Mouse (Mus musculus) embryonic facial prominence, embryonic 15.5 days (tissue): ENCODE data around the gene Creb3l1. TPM values are rescaled to one million over a fixed set of nuclear protein-coding genes. Genes with fewer than 3 reads are reported as not detected.
A peak's percentile ranks its signal among the peaks of the same experiment; 100 is the strongest.

Experiments
- ATAC-seq: fragments of 200-750 bp; cut with Nextera tagmentation; 2 replicates; pipeline ENCODE4 v1.8.0; 2017; ENCODE audit warnings: low read depth, moderate TSS enrichment; ENCODE audit not compliant: insufficient number of reproducible peaks, low FRiP score, low TSS enrichment
- H3K27ac ChIP-seq: fragments of 300-500 bp; sonication (generic); replicated peaks from 2 replicates; pipeline ENCODE4 v1.5.1; 2015; ENCODE audit warnings: mild to moderate bottlenecking, inconsistent platforms
- H3K27me3 ChIP-seq: fragments of 300-500 bp; sonication (generic); 2 replicates; pipeline ENCODE4 v1.6.1; 2015; ENCODE audit warnings: inconsistent platforms
- H3K36me3 ChIP-seq: fragments of 300-500 bp; sonication (generic); 2 replicates; pipeline ENCODE4 v1.6.1; 2015; ENCODE audit warnings: mild to moderate bottlenecking, inconsistent platforms
- H3K4me1 ChIP-seq: fragments of 300-500 bp; sonication (generic); 2 replicates; pipeline ENCODE4 v1.6.1; 2015; ENCODE audit warnings: inconsistent platforms
- H3K4me2 ChIP-seq: fragments of 300-500 bp; sonication (generic); replicated peaks from 2 replicates; pipeline ENCODE4 v1.6.1; 2015; ENCODE audit warnings: mild to moderate bottlenecking, inconsistent platforms
- H3K4me3 ChIP-seq: fragments of 300-500 bp; sonication (generic); replicated peaks from 2 replicates; pipeline ENCODE4 v1.5.1; 2015; ENCODE audit warnings: mild to moderate bottlenecking, inconsistent platforms
- H3K9ac ChIP-seq: fragments of 300-500 bp; sonication (generic); 2 replicates; pipeline ENCODE4 v1.6.1; 2015; ENCODE audit warnings: inconsistent platforms
- H3K9me3 ChIP-seq: fragments of 300-500 bp; sonication (generic); replicated peaks from 2 replicates; pipeline ENCODE4 v1.6.1; 2016; ENCODE audit warnings: inconsistent platforms
- WGBS: fragments of 180-500 bp; shearing (Covaris S2); methylation state at CpG from one replicate; pipeline ENCODE4 v1.1.7; 2015; 5-methylcytosine and 5-hydroxymethylcytosine counted together
- polyA plus RNA-seq: library from polyadenylated mRNA; unstranded; fragments of >200 nt; fragmentation: Nextera tagmentation; extraction: Ambion mirVana; gene quantifications from 2 replicates; pipeline ENCODE4 v1.2.1, GENCODE M21; 2015

The Creb3l1 gene
- polyA plus RNA-seq, 1 experiment from 2014 or later: 44.3 TPM

- ATAC-seq: no peak
- no peaks in the 10 kb centered on the region for H3K27me3 ChIP-seq
- H3K27ac ChIP-seq: peak overlapping the region; percentile 86
- peak overlapping the region; percentile 84 for H3K4me3 ChIP-seq
- H3K9ac ChIP-seq: peak overlapping the region; percentile 93
- WGBS: under 1% methylated on average over 39 of the region's 39 CpGs
- H3K9me3 ChIP-seq: no peaks in the 10 kb centered on the region
- peak overlapping the region; percentile 85 for H3K4me2 ChIP-seq
- H3K36me3 ChIP-seq: 0 out of 2 replicates have a peak, but pooled peaks cover 4% of the 10 kb centered on the region
- H3K4me1 ChIP-seq: peaks cover 49% of the 10 kb centered on the region
These were observed 61.4 kb downstream of the Creb3l1 start for GRCm38 (mm10) chr2:91962864-91963401.

- Histone ChIP-seq H3K4me1 (peaks cover 55% of the 10 kb centered on the region), H3K27ac (peak overlapping the region; percentile 35; the same call in 1 of the 2 replicates), H3K27me3 (no peaks in the 10 kb centered on the region), H3K36me3 (0 out of 2 replicates have a peak, but pooled peaks cover 4% of the 10 kb centered on the region), H3K9me3 (no peaks in the 10 kb centered on the region), H3K9ac (peak overlapping the region; percentile 93; the same call in 1 of the 2 replicates), H3K4me3 (peak overlapping the region; percentile 84), H3K4me2 (peak overlapping the region; percentile 85)
- WGBS: 44% methylated on average over 4 of the region's 4 CpGs
- no peak for ATAC-seq
These were observed 62.2 kb downstream of the Creb3l1 start for GRCm38 (mm10) chr2:91961901-91962761.

GRCm38 (mm10) chr2:91960459-91960858, 63.8 kb downstream of the Creb3l1 start:
- Histone ChIP-seq H3K36me3 (0 out of 2 replicates have a peak, but pooled peaks cover 4% of the 10 kb centered on the region), H3K9ac (no peak overlapping the region), H3K4me2 (no peak overlapping the region), H3K9me3 (no peaks in the 10 kb centered on the region), H3K27ac (no peak overlapping the region), H3K4me1 (peaks cover 63% of the 10 kb centered on the region), H3K27me3 (no peaks in the 10 kb centered on the region), H3K4me3 (no peak overlapping the region)
- ATAC-seq: no peak
- WGBS: 90% methylated on average over 5 of the region's 5 CpGs

- H3K27me3 ChIP-seq: no peaks in the 10 kb centered on the region
- H3K4me2 ChIP-seq: no peak overlapping the region
- 71% methylated on average over 11 of the region's 11 CpGs for WGBS
- no peak overlapping the region for H3K4me3 ChIP-seq
- no peaks in the 10 kb centered on the region for H3K9me3 ChIP-seq
- peaks cover 66% of the 10 kb centered on the region for H3K4me1 ChIP-seq
- ATAC-seq: no peak
- H3K27ac ChIP-seq: no peak overlapping the region
- no peak overlapping the region for H3K9ac ChIP-seq
- 0 out of 2 replicates have a peak, but pooled peaks cover 4% of the 10 kb centered on the region for H3K36me3 ChIP-seq
These were observed 64.5 kb downstream of the Creb3l1 start for GRCm38 (mm10) chr2:91959544-91960410.

- no peak for ATAC-seq
- H3K9me3 ChIP-seq: no peaks in the 10 kb centered on the region
- 0 out of 2 replicates have a peak, but pooled peaks cover 4% of the 10 kb centered on the region for H3K36me3 ChIP-seq
- H3K4me2 ChIP-seq: no peak overlapping the region
- 45% methylated on average over 10 of the region's 10 CpGs for WGBS
- H3K4me1 ChIP-seq: peaks cover 69% of the 10 kb centered on the region
- H3K4me3 ChIP-seq: no peak overlapping the region
- H3K27me3 ChIP-seq: no peaks in the 10 kb centered on the region
- H3K9ac ChIP-seq: no peak overlapping the region
- H3K27ac ChIP-seq: no peak overlapping the region
These were observed 65.4 kb downstream of the Creb3l1 start for GRCm38 (mm10) chr2:91958701-91959457.

GRCm38 (mm10) chr2:91958049-91958448, 66.3 kb downstream of the Creb3l1 start:
- Histone ChIP-seq H3K27me3 (no peaks in the 10 kb centered on the region), H3K4me3 (no peak overlapping the region), H3K9me3 (no peaks in the 10 kb centered on the region), H3K9ac (no peak overlapping the region), H3K36me3 (0 out of 2 replicates have a peak, but pooled peaks cover 4% of the 10 kb centered on the region), H3K27ac (no peak overlapping the region), H3K4me1 (peaks cover 74% of the 10 kb centered on the region), H3K4me2 (no peak overlapping the region)
- no peak for ATAC-seq
- WGBS: 72% methylated on average over 8 of the region's 8 CpGs

- H3K4me1 ChIP-seq: peaks cover 65% of the 10 kb centered on the region
- 0 out of 2 replicates have a peak overlapping the region, but pooled peaks have one; percentile 6 for H3K4me2 ChIP-seq
- no peak overlapping the region for H3K4me3 ChIP-seq
- 18% methylated on average over 4 of the region's 4 CpGs for WGBS
- no peaks in the 10 kb centered on the region for H3K9me3 ChIP-seq
- no peak overlapping the region for H3K9ac ChIP-seq
- H3K36me3 ChIP-seq: 0 out of 2 replicates have a peak, but pooled peaks cover 4% of the 10 kb centered on the region
- H3K27me3 ChIP-seq: no peaks in the 10 kb centered on the region
- peak; percentile 59 for ATAC-seq
- 0 out of 2 replicates have a peak overlapping the region, but pooled peaks have one; percentile 22 for H3K27ac ChIP-seq
These were observed 67.2 kb downstream of the Creb3l1 start for GRCm38 (mm10) chr2:91957096-91957495.

GRCm38 (mm10) chr2:91955875-91956274, 68.4 kb downstream of the Creb3l1 start:
- H3K27ac ChIP-seq: no peak overlapping the region
- no peak overlapping the region for H3K9ac ChIP-seq
- H3K4me1 ChIP-seq: peaks cover 57% of the 10 kb centered on the region
- ATAC-seq: no peak
- 0 out of 2 replicates have a peak, but pooled peaks cover 4% of the 10 kb centered on the region for H3K36me3 ChIP-seq
- no peaks in the 10 kb centered on the region for H3K9me3 ChIP-seq
- H3K4me2 ChIP-seq: no peak overlapping the region
- no peak overlapping the region for H3K4me3 ChIP-seq
- WGBS: 66% methylated on average over 6 of the region's 6 CpGs
- H3K27me3 ChIP-seq: no peaks in the 10 kb centered on the region

- ATAC-seq: no peak
- H3K4me2 ChIP-seq: no peak overlapping the region
- H3K4me1 ChIP-seq: peaks cover 63% of the 10 kb centered on the region
- H3K36me3 ChIP-seq: 0 out of 2 replicates have a peak, but pooled peaks cover 4% of the 10 kb centered on the region
- no peaks in the 10 kb centered on the region for H3K9me3 ChIP-seq
- H3K4me3 ChIP-seq: no peak overlapping the region
- no peak overlapping the region for H3K9ac ChIP-seq
- WGBS: 85% methylated on average over 4 of the region's 4 CpGs
- no peak overlapping the region for H3K27ac ChIP-seq
- no peaks in the 10 kb centered on the region for H3K27me3 ChIP-seq
These were observed 69.1 kb downstream of the Creb3l1 start for GRCm38 (mm10) chr2:91955121-91955591.

- H3K36me3 ChIP-seq: no peaks in the 10 kb centered on the region
- H3K4me2 ChIP-seq: no peak overlapping the region
- no peak for ATAC-seq
- H3K4me3 ChIP-seq: no peak overlapping the region
- H3K9ac ChIP-seq: no peak overlapping the region
- H3K27me3 ChIP-seq: no peaks in the 10 kb centered on the region
- 24% methylated on average over 5 of the region's 5 CpGs for WGBS
- 0 out of 2 replicates have a peak overlapping the region, but pooled peaks have one; percentile 39 for H3K27ac ChIP-seq
- H3K9me3 ChIP-seq: no peaks in the 10 kb centered on the region
- H3K4me1 ChIP-seq: peaks cover 63% of the 10 kb centered on the region
These were observed 70.5 kb downstream of the Creb3l1 start for GRCm38 (mm10) chr2:91953825-91954224.
